Mouse (Mus musculus): ENCODE results near the gene Gsg1l. TPM values are rescaled to one million over a fixed set of nuclear protein-coding genes. Genes with fewer than 3 reads are reported as not detected.

The Gsg1l gene
- polyA plus RNA-seq, 1 experiment = 47.9 TPM

- no peak for DNase-seq (ENCODE audit: extremely low spot score in 1 of 2, low spot score in 1 of 2)
Observed at GRCm38 (mm10) chr7:125987117-125987516, 95.1 kb downstream of the Gsg1l start.

DNA sequence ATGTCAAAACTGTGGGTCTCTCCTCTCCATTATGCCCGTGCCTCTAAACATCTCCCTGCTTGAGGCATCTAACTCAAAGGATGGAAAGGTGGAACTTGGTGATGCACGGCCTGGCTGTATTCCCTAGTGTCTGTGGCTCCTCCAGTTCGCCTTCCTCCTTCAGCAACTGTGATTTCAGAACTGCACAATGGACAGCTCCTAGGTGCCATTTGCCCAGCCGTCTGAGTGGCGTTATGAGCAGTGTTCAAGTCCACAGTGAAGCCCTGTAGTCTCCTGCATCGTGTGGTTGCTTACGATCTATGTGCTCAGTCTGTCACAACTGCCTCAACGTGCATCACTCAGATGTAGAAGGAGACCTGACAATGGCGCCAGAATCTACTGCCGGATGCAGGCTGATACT is 96.6 kb downstream of the Gsg1l start:
- DNase-seq (ENCODE audit: extremely low spot score in 1 of 2, low spot score in 1 of 2) = no peak

DNA sequence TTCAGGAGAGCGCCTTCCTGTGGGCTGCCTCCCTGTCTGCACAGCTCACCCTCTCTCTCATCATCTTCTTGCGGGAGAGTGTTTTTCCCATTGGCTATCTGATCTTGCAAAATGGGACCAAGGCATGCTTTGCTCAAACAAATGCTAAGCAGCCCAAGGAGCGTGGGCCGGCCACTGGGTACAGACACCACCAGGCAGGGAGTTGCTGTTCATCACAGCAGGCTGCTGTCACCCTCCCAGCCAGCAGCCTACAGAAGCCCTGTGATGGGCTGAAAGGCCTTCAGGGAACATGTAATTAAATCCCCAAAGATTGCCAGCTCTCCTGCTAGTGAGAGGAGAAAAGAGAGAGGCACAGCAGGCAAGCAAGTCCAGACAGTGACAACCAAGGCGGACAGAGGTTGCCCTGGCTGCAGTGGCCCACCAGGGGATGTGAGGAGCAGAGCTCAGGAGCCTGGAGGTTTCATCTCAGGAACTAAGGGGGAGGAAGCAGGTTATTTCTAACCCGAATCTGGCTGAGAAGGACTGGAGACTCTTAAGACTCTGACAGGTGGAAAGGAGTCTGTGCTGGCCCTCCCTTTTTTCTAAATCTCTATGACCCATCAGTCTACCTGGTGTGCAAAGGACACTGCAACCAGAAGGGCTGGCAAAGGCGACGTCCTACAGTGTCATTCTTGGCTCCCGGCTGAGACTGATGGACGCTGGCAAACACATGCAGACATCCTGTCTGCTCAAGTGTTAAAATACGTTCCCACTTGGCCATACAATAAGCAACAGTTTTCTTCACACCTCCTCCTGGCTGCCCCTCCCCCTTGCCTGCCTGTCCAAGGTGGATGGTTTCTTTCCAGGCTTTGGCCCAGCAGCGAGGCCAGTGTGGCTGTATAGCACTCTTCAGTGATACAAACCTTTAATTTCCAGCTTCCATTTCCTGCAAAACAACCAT is 98.0 kb downstream of the Gsg1l start:
- peak; percentile 57 to 76 for DNase-seq (ENCODE audit: extremely low spot score in 1 of 2, low spot score in 1 of 2)

DNA sequence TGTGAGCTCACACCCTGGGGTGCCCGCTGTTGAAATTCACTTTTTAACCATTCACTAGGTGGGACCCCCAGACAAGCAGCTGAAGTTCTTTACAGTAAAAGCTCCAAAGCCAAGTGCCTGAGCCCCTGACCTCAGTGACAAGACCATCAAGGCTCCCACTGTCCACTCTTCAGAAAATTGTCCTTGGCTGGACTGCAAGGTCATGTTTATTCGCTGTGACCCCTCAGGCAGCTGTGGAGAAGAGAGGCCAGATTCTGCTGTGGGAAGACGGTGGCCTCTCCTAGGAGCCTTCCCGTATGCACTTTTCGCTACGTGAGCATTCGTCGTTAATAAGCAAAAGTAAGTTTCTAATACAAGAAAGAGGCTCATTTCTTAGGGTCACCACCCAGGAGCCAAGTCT is 102.6 kb downstream of the Gsg1l start:
- no peak for DNase-seq (ENCODE audit: extremely low spot score in 1 of 2, low spot score in 1 of 2)

DNA sequence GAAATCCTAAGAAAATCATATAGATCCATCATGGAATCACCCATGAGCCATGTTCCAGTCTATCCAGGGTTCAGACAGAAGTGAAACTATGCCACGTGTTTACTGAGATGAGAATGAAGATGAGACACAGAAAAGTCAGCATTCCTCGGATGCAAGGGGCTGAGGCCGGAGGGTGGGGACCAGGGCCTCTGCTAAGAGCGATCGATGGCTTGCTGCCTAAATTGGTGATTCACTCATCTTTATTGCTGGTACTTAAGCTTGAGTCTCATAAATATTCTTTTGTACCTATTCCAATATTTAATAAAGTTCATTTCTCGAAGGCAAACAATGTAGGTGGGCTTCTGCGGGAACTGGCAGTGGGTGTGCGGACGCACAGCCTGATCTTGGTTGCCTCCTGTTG is 105.5 kb downstream of the Gsg1l start:
- no peak for DNase-seq (ENCODE audit: extremely low spot score in 1 of 2, low spot score in 1 of 2)

GRCm38 (mm10) chr7:125975414-125975813 is 106.8 kb downstream of the Gsg1l start:
- DNase-seq (ENCODE audit: extremely low spot score in 1 of 2, low spot score in 1 of 2) = no peak

GRCm38 (mm10) chr7:125973874-125974273 is 108.3 kb downstream of the Gsg1l start:
- no peak for DNase-seq (ENCODE audit: extremely low spot score in 1 of 2, low spot score in 1 of 2)

- no peak for DNase-seq (ENCODE audit: extremely low spot score in 1 of 2, low spot score in 1 of 2)
Observed at GRCm38 (mm10) chr7:125972776-125973175, 109.4 kb downstream of the Gsg1l start.

DNA sequence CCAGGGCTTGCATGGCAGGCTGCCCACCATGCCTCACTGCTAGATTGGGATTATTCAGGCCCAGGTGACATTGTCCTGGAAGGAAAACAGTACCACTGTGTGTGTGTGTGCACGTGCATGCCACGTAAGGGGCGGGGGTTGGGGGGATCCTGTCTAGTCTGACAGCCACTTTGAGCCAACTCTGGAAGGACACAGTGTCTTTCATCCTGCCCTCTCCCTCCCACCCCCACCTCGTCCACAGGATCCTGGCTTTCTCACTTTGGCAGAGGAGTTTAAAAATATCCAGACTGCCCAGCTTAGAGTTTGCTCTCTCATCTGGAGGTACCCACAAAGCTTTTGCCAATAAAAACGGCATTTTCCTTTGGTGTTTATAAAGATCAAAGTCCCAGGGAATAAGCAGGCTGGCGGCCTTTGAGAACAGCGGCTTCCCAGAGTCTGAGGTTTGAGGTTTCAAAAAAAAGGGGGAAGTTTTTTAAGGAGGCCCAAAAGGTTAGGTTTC is 110.0 kb downstream of the Gsg1l start:
- DNase-seq (ENCODE audit: extremely low spot score in 1 of 2, low spot score in 1 of 2) = no peak

GRCm38 (mm10) chr7:125969076-125969475 is 113.1 kb downstream of the Gsg1l start:
- no peak for DNase-seq (ENCODE audit: extremely low spot score in 1 of 2, low spot score in 1 of 2)

DNA sequence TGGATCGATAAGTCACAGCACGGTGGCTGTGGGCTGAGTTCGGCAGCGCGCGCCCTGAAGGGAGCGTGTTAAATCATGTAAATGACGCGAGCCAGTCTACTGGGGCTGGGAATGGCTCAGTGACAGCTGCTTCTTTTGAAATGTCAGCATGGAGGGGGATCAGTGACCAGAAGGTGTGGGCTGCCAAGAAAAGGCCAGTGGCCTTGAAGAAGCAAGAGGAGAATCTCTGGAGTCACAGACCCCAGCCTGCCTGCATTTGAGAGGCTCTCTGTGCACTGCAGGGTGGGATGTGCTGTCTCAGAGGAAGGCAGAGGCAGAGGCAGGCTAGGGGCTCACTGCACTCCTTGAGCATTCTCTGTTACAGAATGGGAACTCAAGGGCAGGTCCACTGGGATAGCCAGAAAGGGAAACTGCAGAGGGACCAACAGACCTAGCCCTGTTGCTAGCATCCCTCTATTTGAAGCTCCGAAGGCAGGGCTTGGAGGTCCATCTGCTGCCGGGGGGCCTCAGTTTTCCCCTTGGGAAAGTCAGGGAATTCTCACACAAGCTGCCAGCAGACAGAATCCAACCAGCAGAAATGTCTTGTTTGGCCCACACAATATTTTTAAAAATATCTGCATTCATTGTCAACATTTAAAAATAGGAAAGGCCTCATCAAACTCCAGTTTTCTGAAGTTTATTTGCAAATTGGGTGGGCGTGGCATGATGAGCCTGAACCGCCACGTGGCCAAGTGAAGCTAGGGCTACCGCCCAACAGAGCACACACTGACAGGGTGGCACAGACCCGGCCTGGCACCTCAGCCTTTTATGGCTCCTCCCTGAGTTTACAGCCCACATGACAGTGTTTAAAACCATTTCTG is 115.6 kb downstream of the Gsg1l start:
- DNase-seq (ENCODE audit: extremely low spot score in 1 of 2, low spot score in 1 of 2) = peak in 1 of 2 experiments; percentile 51

DNA sequence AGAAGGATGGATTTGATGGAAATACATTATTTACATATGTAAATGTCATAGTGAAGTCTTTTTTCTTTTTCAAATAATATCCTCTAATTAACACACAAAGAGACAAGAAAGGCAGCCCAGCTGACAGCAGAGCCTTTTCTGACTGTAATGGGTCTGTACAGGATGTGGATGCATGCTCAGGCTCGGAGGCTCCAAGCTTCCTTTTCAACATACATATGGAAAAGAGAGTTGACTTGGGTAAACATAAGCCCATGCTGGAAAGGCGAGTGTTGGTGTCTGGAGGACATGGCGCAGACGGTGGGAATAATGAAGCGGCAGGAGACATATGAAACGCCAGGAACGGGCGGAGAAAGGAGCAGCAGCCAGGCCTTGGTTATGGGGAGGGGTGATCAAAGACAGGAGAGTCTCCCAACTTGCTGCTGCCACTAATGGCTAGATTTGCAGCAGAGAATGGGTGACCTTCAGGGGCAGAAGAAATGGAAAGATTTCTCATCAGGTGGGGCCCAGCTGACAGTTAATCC is 118.1 kb downstream of the Gsg1l start:
- DNase-seq (ENCODE audit: extremely low spot score in 1 of 2, low spot score in 1 of 2) = no peak

- no peak for DNase-seq (ENCODE audit: extremely low spot score in 1 of 2, low spot score in 1 of 2)
Observed at GRCm38 (mm10) chr7:125959294-125960048, 122.7 kb downstream of the Gsg1l start.

DNA sequence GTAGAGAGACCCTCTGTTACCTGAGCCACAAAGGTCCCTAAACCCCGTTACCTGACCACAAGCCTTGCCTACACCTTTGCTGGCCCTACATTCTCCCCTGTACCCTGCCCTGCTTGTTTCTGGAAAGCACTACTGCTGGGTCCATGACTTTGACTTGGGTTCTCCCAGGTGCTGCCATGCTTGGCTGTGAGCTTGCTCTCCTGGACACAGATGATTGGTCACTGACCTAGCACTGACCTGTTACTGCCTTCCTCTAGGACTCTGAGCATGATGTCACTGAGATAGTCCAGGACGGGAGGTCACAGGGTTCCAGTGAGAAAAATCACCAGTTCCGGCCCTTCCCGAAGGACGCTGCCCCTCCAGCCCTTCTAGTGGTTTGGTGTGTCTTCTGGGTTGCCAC is 123.4 kb downstream of the Gsg1l start:
- DNase-seq (ENCODE audit: extremely low spot score in 1 of 2, low spot score in 1 of 2) = no peak

- no peak for DNase-seq (ENCODE audit: extremely low spot score in 1 of 2, low spot score in 1 of 2)
Observed at GRCm38 (mm10) chr7:125954994-125955393, 127.2 kb downstream of the Gsg1l start.

DNA sequence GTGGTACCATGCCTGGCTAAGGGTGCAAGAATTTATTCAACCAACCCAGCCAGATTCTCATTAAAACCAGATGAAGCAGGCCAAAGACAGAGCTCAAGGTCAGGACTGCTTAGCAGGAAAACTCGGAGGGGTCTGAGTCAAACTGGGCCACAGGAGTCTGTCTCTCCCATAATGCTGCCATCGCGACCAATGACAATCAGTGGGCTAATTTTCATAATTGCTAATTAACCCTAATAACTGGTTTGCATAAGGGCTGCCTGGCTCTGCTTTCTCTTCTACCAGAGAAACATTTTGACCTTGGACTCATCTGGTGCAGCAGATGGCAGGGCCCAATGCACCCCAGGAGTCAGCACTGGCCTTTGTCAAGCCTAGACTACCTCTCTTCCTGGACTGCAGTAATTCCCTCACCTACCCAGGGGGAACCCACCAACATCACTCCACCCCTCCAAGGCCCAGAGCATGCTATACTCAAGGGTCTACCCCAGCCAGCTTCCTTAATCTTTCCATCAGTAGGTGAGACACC is 127.8 kb downstream of the Gsg1l start:
- DNase-seq (ENCODE audit: extremely low spot score in 1 of 2, low spot score in 1 of 2) = no peak

DNA sequence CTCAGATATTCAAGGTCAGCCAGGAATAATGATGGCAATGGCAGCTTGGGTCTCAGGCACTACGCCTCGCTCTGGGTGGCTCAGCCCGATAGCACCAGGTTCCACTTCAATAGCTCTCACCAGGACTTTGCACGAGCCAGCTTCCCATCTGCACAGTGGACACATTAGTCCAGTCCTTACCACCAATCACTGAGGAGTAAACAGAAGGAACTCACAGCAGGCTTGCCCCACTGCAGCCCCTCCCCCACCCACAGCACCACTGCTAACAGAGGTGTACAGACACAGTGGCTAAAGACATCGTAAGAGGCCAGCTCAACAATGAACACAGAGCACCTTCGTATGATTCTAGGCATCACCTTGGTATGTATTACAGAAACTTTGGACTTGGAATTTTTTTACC is 128.4 kb downstream of the Gsg1l start:
- DNase-seq (ENCODE audit: extremely low spot score in 1 of 2, low spot score in 1 of 2) = no peak

- peak in 1 of 2 experiments; percentile 30 for DNase-seq (ENCODE audit: extremely low spot score in 1 of 2, low spot score in 1 of 2)
Observed at GRCm38 (mm10) chr7:125951911-125952310, 130.3 kb downstream of the Gsg1l start.

DNA sequence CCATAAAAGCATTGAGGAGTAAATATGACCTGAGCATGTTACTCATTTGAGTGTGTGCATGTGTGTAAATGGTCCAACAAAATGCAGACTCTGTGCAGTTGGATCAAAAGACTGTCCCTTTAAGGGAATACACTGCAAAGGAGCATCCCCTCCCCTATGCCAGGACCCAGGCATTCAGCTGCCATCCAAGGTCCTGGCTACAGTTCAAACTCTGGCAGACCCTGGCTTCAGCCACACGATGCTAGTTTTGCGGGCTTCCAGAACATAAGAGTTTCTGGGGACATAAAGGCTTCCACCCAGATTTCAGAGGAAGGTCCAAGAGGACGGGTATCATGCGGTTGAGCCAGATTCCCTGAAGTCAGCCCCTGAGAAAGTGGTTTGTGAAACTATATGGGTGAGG is 133.2 kb downstream of the Gsg1l start:
- no peak for DNase-seq (ENCODE audit: extremely low spot score in 1 of 2, low spot score in 1 of 2)

DNA sequence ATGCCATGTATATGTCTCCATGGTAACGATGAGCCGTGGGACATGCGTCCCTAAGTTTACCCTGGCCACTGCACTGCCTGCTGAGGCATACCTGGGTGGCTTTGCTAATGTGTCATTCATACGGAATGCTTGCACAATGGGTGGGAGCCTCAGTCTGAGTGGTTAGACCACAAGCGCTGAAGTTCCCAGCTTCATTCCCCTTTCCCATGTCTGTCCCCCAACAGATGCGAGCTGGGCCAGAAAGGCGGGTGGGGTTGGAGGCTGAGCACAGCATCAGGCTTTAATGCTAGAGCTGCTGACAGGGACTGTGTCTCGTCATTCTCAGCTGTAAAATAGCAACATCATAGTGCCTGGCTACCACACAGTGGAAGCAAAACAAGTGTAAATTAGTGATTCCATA is 136.3 kb downstream of the Gsg1l start:
- no peak for DNase-seq (ENCODE audit: extremely low spot score in 1 of 2, low spot score in 1 of 2)
